Mouse (Mus musculus): ENCODE results near the gene Pcsk4. TPM values are rescaled to one million over a fixed set of nuclear protein-coding genes. Genes with fewer than 3 reads are reported as not detected.

Gene Pcsk4
- total RNA-seq, 2 experiments from 2014 or later: 4.0 to 5.4 TPM

GRCm38 (mm10) chr10:80320340-80320760 lies 8.9 kb downstream of the Pcsk4 start, which contains the start of gene 2310011J03Rik:
2310011J03Rik (minus strand) TSS chr10:80320537.
- TF ChIP-seq CTCF (IDR thresholded peaks at IDR 0.05): no peak
- peak; percentile 89 to 90 for DNase-seq (ENCODE audit: extremely low spot score in 1 of 2, low spot score in 2 of 2)
- Histone ChIP-seq H3K27ac (peak within 1 kb of the TSS; percentile 73), H3K4me3 (peak within 1 kb of the TSS; percentile 56)
- intact Hi-C loops (cut with DNase I): no loop called here

GRCm38 (mm10) chr10:80317011-80317410 lies 12.3 kb downstream of the Pcsk4 start:
- H3K4me3 ChIP-seq: no peak overlapping the region
- DNase-seq (ENCODE audit: extremely low spot score in 1 of 2, low spot score in 2 of 2): no peak
- TF ChIP-seq CTCF (IDR thresholded peaks at IDR 0.05): no peak
- H3K27ac ChIP-seq: 0 out of 2 replicates have a peak overlapping the region, but pooled peaks have one; percentile 13
- intact Hi-C loops (cut with DNase I): no loop called here

- intact Hi-C loops (cut with DNase I): no loop called here
- TF ChIP-seq CTCF (IDR thresholded peaks at IDR 0.05): no peak
- H3K27ac ChIP-seq: 0 out of 2 replicates have a peak overlapping the region, but pooled peaks have one; percentile 13
- no peak overlapping the region for H3K4me3 ChIP-seq
- DNase-seq (ENCODE audit: extremely low spot score in 1 of 2, low spot score in 2 of 2): no peak
These were observed 12.9 kb downstream of the Pcsk4 start for GRCm38 (mm10) chr10:80316359-80316781.

GRCm38 (mm10) chr10:80315315-80315714 lies 14.0 kb downstream of the Pcsk4 start:
- intact Hi-C loops (cut with DNase I): no loop called here
- TF ChIP-seq CTCF (IDR thresholded peaks at IDR 0.05): no peak
- no peak for DNase-seq (ENCODE audit: extremely low spot score in 1 of 2, low spot score in 2 of 2)
- H3K27ac ChIP-seq: no peak overlapping the region
- no peak overlapping the region for H3K4me3 ChIP-seq

GRCm38 (mm10) chr10:80314494-80315001 lies 14.8 kb downstream of the Pcsk4 start:
- TF ChIP-seq CTCF (IDR thresholded peaks at IDR 0.05): no peak
- Histone ChIP-seq H3K27ac (no peak overlapping the region), H3K4me3 (no peak overlapping the region)

GRCm38 (mm10) chr10:80313627-80314201 lies 15.6 kb downstream of the Pcsk4 start:
- no peak overlapping the region for H3K4me3 ChIP-seq
- DNase-seq (ENCODE audit: extremely low spot score in 1 of 2, low spot score in 2 of 2): peak in 1 of 2 experiments; percentile 29
- intact Hi-C loops (cut with DNase I): no loop called here
- no peak for TF ChIP-seq CTCF (IDR thresholded peaks at IDR 0.05)
- 0 out of 2 replicates have a peak overlapping the region, but pooled peaks have one; percentile 28 for H3K27ac ChIP-seq

More at GRCm38 (mm10) chr10:80314494-80315001, 14.8 kb downstream of the Pcsk4 start:
- intact Hi-C loops (cut with DNase I): no loop called here
- no peak for DNase-seq (ENCODE audit: extremely low spot score in 1 of 2, low spot score in 2 of 2)

GRCm38 (mm10) chr10:80312586-80313504 lies 16.5 kb downstream of the Pcsk4 start:
- TF ChIP-seq CTCF (IDR thresholded peaks at IDR 0.05): no peak
- H3K27ac ChIP-seq: no peak overlapping the region; the same call in 1 of the 2 replicates
- H3K4me3 ChIP-seq: no peak overlapping the region
- DNase-seq (ENCODE audit: extremely low spot score in 1 of 2, low spot score in 2 of 2): peak in 1 of 2 experiments; percentile 24
- intact Hi-C loops (cut with DNase I): no loop called here

- no peak for DNase-seq (ENCODE audit: extremely low spot score in 1 of 2, low spot score in 2 of 2)
- Histone ChIP-seq H3K27ac (no peak overlapping the region), H3K4me3 (no peak overlapping the region)
- intact Hi-C loops (cut with DNase I): no loop called here
- TF ChIP-seq CTCF (IDR thresholded peaks at IDR 0.05): no peak
These were observed 17.7 kb downstream of the Pcsk4 start for GRCm38 (mm10) chr10:80311560-80311959.

GRCm38 (mm10) chr10:80304862-80305261 lies 24.4 kb downstream of the Pcsk4 start:
- TF ChIP-seq CTCF (IDR thresholded peaks at IDR 0.05): no peak
- intact Hi-C loops (cut with DNase I): no loop called here
- Histone ChIP-seq H3K27ac (no peak overlapping the region), H3K4me3 (no peak overlapping the region)
- no peak for DNase-seq (ENCODE audit: extremely low spot score in 1 of 2, low spot score in 2 of 2)

GRCm38 (mm10) chr10:80304458-80304857 lies 24.8 kb downstream of the Pcsk4 start:
- intact Hi-C loops (cut with DNase I): no loop called here
- Histone ChIP-seq H3K27ac (no peak overlapping the region), H3K4me3 (no peak overlapping the region)
- TF ChIP-seq CTCF (IDR thresholded peaks at IDR 0.05): no peak
- no peak for DNase-seq (ENCODE audit: extremely low spot score in 1 of 2, low spot score in 2 of 2)

- TF ChIP-seq CTCF (IDR thresholded peaks at IDR 0.05): no peak
- intact Hi-C loops (cut with DNase I): no loop called here
- DNase-seq (ENCODE audit: extremely low spot score in 1 of 2, low spot score in 2 of 2): peak in 1 of 2 experiments; percentile 30
- peak overlapping the region; percentile 72 for H3K27ac ChIP-seq
- no peak overlapping the region for H3K4me3 ChIP-seq
These were observed 26.8 kb downstream of the Pcsk4 start for GRCm38 (mm10) chr10:80302471-80302881.

- no peak for DNase-seq (ENCODE audit: extremely low spot score in 1 of 2, low spot score in 2 of 2)
- H3K27ac ChIP-seq: peak overlapping the region; percentile 72
- peak overlapping the region; percentile 78; the same call in 1 of the 2 replicates for H3K4me3 ChIP-seq
- intact Hi-C loops (cut with DNase I): no loop called here
- TF ChIP-seq CTCF (IDR thresholded peaks at IDR 0.05): no peak
These were observed 27.3 kb downstream of the Pcsk4 start for GRCm38 (mm10) chr10:80302082-80302355.
